Mouse (Mus musculus) thymus, postnatal 25 days (tissue): ENCODE data around the gene Ebf1.

Experiments used
- DNase-seq: peaks from one replicate; pipeline ENCODE4 v3.0.0; 2022

Gene Ebf1

GRCm38 (mm10) chr11:44977921-44978397 lies 360.8 kb downstream of the Ebf1 start:
- no peak for DNase-seq

- no peak for DNase-seq
Measured at GRCm38 (mm10) chr11:44979391-44979790, 362.3 kb downstream of the Ebf1 start.

GRCm38 (mm10) chr11:44982225-44982624 lies 365.1 kb downstream of the Ebf1 start:
- DNase-seq = no peak

GRCm38 (mm10) chr11:44983961-44984360 lies 366.8 kb downstream of the Ebf1 start:
- no peak for DNase-seq

- no peak for DNase-seq
Measured at GRCm38 (mm10) chr11:44984381-44984780, 367.3 kb downstream of the Ebf1 start.

GRCm38 (mm10) chr11:44987796-44988195 lies 370.7 kb downstream of the Ebf1 start:
- DNase-seq = no peak

- DNase-seq = no peak
Measured at GRCm38 (mm10) chr11:45002681-45003286, 385.7 kb downstream of the Ebf1 start.

- DNase-seq = no peak
Measured at GRCm38 (mm10) chr11:45003716-45004437, 386.8 kb downstream of the Ebf1 start.

GRCm38 (mm10) chr11:45007311-45007710 lies 390.2 kb downstream of the Ebf1 start:
- DNase-seq = no peak

GRCm38 (mm10) chr11:45008078-45008477 lies 391.0 kb downstream of the Ebf1 start:
- DNase-seq = peak; percentile 78

- DNase-seq = no peak
Measured at GRCm38 (mm10) chr11:45008760-45009159, 391.6 kb downstream of the Ebf1 start.

- DNase-seq = no peak
Measured at GRCm38 (mm10) chr11:45012081-45012480, 395.0 kb downstream of the Ebf1 start.

- no peak for DNase-seq
Measured at GRCm38 (mm10) chr11:45017493-45017892, 400.4 kb downstream of the Ebf1 start.

- no peak for DNase-seq
Measured at GRCm38 (mm10) chr11:45026012-45026411, 408.9 kb downstream of the Ebf1 start.

- DNase-seq = no peak
Measured at GRCm38 (mm10) chr11:45026674-45027073, 409.6 kb downstream of the Ebf1 start.

- DNase-seq = no peak
Measured at GRCm38 (mm10) chr11:45027076-45027475, 410.0 kb downstream of the Ebf1 start.

GRCm38 (mm10) chr11:45055744-45056610 lies 438.9 kb downstream of the Ebf1 start:
- no peak for DNase-seq
